Mouse (Mus musculus): Measurements from ENCODE around the gene Pabpc1l. TPM values are rescaled to one million over a fixed set of nuclear protein-coding genes. Genes with fewer than 3 reads are reported as not detected.

Pabpc1l gene
- polyA plus RNA-seq, 1 experiment from 2014 or later = 1.2 TPM

DNA sequence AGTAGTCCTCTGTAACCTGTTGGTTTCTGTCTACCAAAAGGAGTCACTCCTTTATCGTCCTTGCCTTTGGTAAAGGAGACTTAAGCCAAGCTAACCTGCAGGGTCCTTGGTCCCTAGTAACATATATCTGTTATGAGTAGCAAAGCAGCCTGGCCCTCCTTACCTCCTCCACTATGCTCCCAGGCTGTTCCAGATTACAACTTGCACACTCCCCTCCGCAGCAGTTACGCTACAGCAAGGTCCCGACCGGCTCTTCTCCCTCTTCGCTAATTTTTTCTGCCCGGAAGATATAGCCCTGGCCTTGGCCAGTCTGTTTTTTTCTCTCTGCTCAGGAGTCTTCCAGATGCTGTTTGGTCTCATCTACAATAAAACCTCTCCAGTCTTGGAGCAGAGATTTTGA, 47.9 kb downstream of the Pabpc1l start:
- H3K4me3 ChIP-seq = no peak overlapping the region
- no peaks in the 10 kb centered on the region; the same call in 1 of the 2 replicates for H3K36me3 ChIP-seq
- H3K9me3 ChIP-seq = no peaks in the 10 kb centered on the region
- H3K27me3 ChIP-seq = no peaks in the 10 kb centered on the region
- H3K9ac ChIP-seq = no peak overlapping the region
- 88% methylated on average over 7 of the region's 7 CpGs for WGBS
- H3K27ac ChIP-seq (replicated peaks) = no peak overlapping the region
- no peak overlapping the region for H3K4me2 ChIP-seq
- H3K4me1 ChIP-seq (replicated peaks) = peaks cover 34% of the 10 kb centered on the region
- no peak for ATAC-seq (ENCODE audit: low FRiP score, low read depth)

DNA sequence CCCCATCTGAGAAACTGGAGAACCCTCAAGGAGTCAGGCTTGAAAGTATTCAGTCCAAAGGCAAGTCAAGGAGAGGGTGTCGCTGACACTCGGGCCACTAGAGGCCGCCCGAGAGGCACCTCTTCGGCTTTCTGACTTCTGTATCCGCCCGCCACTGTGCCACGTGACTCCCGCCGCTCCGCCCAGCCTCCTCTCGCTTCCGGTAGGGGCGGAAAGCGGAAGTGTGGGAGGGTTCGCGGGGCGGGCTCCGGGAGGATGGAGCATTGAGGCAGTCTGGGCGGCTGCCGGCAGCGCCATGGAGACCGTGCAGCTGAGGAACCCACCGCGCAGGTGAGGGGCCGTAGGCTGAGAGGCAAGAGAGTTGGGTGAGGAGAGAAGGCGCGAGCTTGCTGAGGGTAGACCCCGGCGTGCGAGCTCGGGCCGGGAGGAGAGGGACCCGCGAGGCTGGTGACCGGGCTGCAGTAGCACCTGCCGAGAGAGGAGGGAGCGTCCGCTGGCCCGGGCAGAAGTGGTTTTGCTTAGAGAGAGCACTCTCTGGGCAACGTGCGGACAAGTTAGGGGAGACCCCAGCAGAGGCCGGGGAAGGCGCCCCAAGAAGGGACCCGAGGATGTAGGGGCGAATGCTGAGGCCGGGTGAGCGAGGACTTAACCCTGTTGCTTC, 48.8 kb downstream of the Pabpc1l start:
- Histone ChIP-seq H3K27ac (replicated peaks) (peak overlapping the region; percentile 73), H3K4me2 (peak overlapping the region; percentile 76), H3K36me3 (no peaks in the 10 kb centered on the region; the same call in 1 of the 2 replicates), H3K4me3 (peak overlapping the region; percentile 77), H3K9ac (peak overlapping the region; percentile 79), H3K9me3 (no peaks in the 10 kb centered on the region), H3K4me1 (replicated peaks) (peaks cover 24% of the 10 kb centered on the region), H3K27me3 (no peaks in the 10 kb centered on the region)
- under 1% methylated on average over 48 of the region's 48 CpGs for WGBS
- ATAC-seq (ENCODE audit: low FRiP score, low read depth) = peak; percentile 87

DNA sequence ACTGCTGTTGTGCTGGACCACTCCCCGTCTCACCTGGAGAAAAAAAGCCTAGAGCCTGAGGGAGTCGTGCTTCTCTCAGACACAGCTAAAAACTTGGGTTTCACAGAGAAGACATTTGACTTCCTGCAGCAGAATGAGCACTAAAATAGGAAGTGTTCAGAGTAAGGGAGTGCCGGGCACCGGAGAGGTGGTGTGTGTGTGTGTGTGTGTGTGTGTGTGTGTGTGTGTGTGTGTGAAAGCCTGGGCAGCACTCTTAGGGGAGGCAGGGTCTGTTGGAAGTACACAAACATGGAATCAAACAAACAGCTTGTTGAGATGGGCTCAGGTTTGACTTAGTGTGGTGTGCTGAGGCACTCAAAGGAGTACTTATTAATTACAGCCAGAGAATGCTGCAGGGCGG, 49.8 kb downstream of the Pabpc1l start:
- Histone ChIP-seq H3K9me3 (no peaks in the 10 kb centered on the region), H3K27me3 (no peaks in the 10 kb centered on the region), H3K27ac (replicated peaks) (no peak overlapping the region), H3K36me3 (peaks cover 7% of the 10 kb centered on the region), H3K4me2 (peak overlapping the region; percentile 76), H3K4me3 (peak overlapping the region; percentile 77), H3K9ac (peak overlapping the region; percentile 79; the same call in 1 of the 2 replicates), H3K4me1 (replicated peaks) (peaks cover 14% of the 10 kb centered on the region)
- WGBS = 61% methylated on average over 5 of the region's 5 CpGs
- ATAC-seq (ENCODE audit: low FRiP score, low read depth) = no peak

- H3K9ac ChIP-seq = no peak overlapping the region
- no peak for ATAC-seq (ENCODE audit: low FRiP score, low read depth)
- no peak overlapping the region for H3K4me3 ChIP-seq
- H3K4me1 ChIP-seq (replicated peaks) = peaks cover 13% of the 10 kb centered on the region
- H3K27ac ChIP-seq (replicated peaks) = no peak overlapping the region
- H3K9me3 ChIP-seq = no peaks in the 10 kb centered on the region
- WGBS = 91% methylated on average over 8 of the region's 8 CpGs
- H3K36me3 ChIP-seq = peaks cover 24% of the 10 kb centered on the region
- H3K4me2 ChIP-seq = no peak overlapping the region
- no peaks in the 10 kb centered on the region for H3K27me3 ChIP-seq
Measured at GRCm38 (mm10) chr2:164076874-164077425, 51.7 kb downstream of the Pabpc1l start.

DNA sequence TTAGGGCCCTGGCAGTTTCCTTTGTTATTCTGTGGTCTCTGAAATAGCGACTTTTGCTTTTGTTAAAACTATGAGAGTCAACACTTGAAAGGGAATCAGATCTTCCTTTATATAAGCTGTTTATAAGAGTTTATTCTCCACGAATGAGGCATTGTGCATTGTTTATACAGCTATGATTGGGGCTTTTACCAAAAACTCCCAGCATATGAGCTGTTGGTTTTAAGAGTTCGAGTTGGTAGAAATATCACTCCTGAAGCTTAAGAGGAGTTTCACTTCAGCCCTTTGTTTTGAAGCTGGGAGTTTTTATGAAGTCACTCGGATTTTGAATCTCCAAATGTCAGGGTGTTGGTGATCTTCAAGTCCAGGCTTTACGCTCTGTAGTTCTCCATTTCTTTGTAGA, 52.6 kb downstream of the Pabpc1l start:
- H3K27ac ChIP-seq (replicated peaks) = no peak overlapping the region
- H3K4me1 ChIP-seq (replicated peaks) = peaks cover 13% of the 10 kb centered on the region
- H3K36me3 ChIP-seq = peaks cover 31% of the 10 kb centered on the region
- H3K4me3 ChIP-seq = no peak overlapping the region
- H3K9ac ChIP-seq = no peak overlapping the region
- ATAC-seq (ENCODE audit: low FRiP score, low read depth) = no peak
- H3K9me3 ChIP-seq = no peaks in the 10 kb centered on the region
- no peaks in the 10 kb centered on the region for H3K27me3 ChIP-seq
- WGBS = 85% methylated on average over 5 of the region's 5 CpGs
- H3K4me2 ChIP-seq = no peak overlapping the region

DNA sequence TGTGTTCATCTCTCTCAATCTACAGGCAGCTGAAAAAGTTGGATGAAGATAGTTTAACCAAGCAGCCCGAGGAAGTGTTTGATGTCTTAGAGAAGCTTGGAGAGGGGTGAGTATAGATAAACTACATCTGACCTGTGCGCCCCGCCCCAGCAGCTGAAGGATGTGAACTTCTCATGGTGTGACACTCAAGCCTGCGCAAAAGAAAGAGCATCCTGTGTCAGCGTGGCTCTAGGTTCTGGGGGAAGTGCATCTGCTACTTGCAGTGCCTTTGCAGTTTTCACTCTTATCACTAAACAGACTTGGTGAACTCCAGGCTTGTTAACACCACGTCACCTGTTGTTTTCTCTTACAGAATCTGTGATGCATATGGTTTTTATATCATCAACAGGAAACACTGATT, 54.2 kb downstream of the Pabpc1l start:
- peaks cover 39% of the 10 kb centered on the region for H3K36me3 ChIP-seq
- ATAC-seq (ENCODE audit: low FRiP score, low read depth) = no peak
- H3K4me2 ChIP-seq = no peak overlapping the region
- H3K9ac ChIP-seq = no peak overlapping the region
- H3K27me3 ChIP-seq = no peaks in the 10 kb centered on the region
- H3K9me3 ChIP-seq = no peaks in the 10 kb centered on the region
- H3K27ac ChIP-seq (replicated peaks) = no peak overlapping the region
- peaks cover 12% of the 10 kb centered on the region for H3K4me1 ChIP-seq (replicated peaks)
- H3K4me3 ChIP-seq = no peak overlapping the region
- 91% methylated on average over 6 of the region's 6 CpGs for WGBS

DNA sequence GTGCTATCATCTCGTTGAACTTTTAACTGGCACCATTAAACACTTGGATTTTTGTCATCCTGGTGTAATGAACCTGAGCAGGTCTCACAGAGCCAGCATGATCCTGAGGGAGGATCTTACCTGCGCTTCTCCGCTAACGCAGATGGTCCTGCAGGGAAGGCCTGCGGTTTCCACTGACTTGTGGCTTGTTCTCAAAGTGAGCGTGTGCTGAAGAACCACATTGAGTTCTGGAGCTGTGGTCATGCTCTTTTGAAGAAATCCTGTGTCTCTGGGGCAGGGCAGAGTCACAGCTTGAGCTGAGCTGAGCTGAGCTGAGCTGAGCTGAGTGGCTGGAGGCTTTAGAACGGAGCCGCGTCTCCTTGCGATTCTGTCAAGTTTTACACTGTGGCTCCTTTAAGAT, 56.3 kb downstream of the Pabpc1l start:
- no peak overlapping the region for H3K4me3 ChIP-seq
- WGBS = 95% methylated on average over 10 of the region's 10 CpGs

DNA sequence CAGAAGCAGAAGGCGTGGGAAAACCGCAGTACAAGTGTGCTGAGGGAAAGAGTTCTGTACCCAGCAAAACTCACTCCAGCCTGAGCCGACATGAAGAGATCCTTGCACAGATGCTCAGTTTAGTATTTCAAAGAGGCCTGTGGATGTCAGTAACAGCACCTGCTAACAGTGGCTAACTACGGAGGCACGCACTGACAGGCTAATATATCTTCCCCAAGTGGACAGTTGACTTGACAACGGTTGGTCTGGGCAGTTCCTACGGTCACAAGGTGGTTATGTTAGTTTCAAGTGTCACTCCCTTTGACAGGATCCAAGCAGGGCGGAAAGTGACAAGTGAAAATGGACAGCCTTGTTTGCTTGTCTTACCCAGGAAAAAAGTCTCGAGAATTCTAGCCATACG, 56.9 kb downstream of the Pabpc1l start:
- H3K4me1 ChIP-seq (replicated peaks) = no peaks in the 10 kb centered on the region
- no peak overlapping the region for H3K27ac ChIP-seq (replicated peaks)
- H3K27me3 ChIP-seq = no peaks in the 10 kb centered on the region
- peaks cover 46% of the 10 kb centered on the region for H3K36me3 ChIP-seq
- H3K9me3 ChIP-seq = no peaks in the 10 kb centered on the region
- no peak overlapping the region for H3K4me3 ChIP-seq
- no peak for ATAC-seq (ENCODE audit: low FRiP score, low read depth)
- 93% methylated on average over 10 of the region's 10 CpGs for WGBS
- no peak overlapping the region for H3K4me2 ChIP-seq
- H3K9ac ChIP-seq = no peak overlapping the region

More for the DNA sequence above, 56.3 kb downstream of the Pabpc1l start:
- Histone ChIP-seq H3K9me3 (no peaks in the 10 kb centered on the region), H3K36me3 (peaks cover 42% of the 10 kb centered on the region), H3K9ac (no peak overlapping the region), H3K4me1 (replicated peaks) (no peaks in the 10 kb centered on the region), H3K4me2 (no peak overlapping the region), H3K27ac (replicated peaks) (no peak overlapping the region), H3K27me3 (no peaks in the 10 kb centered on the region)
- no peak for ATAC-seq (ENCODE audit: low FRiP score, low read depth)

- ATAC-seq (ENCODE audit: low FRiP score, low read depth) = no peak
- Histone ChIP-seq H3K4me3 (no peak overlapping the region), H3K9me3 (no peaks in the 10 kb centered on the region), H3K27me3 (no peaks in the 10 kb centered on the region), H3K4me1 (replicated peaks) (no peaks in the 10 kb centered on the region), H3K4me2 (no peak overlapping the region), H3K36me3 (peaks cover 59% of the 10 kb centered on the region), H3K27ac (replicated peaks) (no peak overlapping the region), H3K9ac (no peak overlapping the region)
- 89% methylated on average over 19 of the region's 19 CpGs for WGBS
Measured at GRCm38 (mm10) chr2:164083609-164084341, 58.5 kb downstream of the Pabpc1l start.

- Histone ChIP-seq H3K36me3 (peaks cover 63% of the 10 kb centered on the region), H3K27ac (replicated peaks) (no peak overlapping the region), H3K4me2 (no peak overlapping the region), H3K4me1 (replicated peaks) (no peaks in the 10 kb centered on the region), H3K9me3 (no peaks in the 10 kb centered on the region), H3K4me3 (no peak overlapping the region), H3K9ac (no peak overlapping the region), H3K27me3 (no peaks in the 10 kb centered on the region)
- ATAC-seq (ENCODE audit: low FRiP score, low read depth) = no peak
- WGBS = 87% methylated on average over 7 of the region's 7 CpGs
Measured at GRCm38 (mm10) chr2:164084342-164084700, 59.1 kb downstream of the Pabpc1l start.

DNA sequence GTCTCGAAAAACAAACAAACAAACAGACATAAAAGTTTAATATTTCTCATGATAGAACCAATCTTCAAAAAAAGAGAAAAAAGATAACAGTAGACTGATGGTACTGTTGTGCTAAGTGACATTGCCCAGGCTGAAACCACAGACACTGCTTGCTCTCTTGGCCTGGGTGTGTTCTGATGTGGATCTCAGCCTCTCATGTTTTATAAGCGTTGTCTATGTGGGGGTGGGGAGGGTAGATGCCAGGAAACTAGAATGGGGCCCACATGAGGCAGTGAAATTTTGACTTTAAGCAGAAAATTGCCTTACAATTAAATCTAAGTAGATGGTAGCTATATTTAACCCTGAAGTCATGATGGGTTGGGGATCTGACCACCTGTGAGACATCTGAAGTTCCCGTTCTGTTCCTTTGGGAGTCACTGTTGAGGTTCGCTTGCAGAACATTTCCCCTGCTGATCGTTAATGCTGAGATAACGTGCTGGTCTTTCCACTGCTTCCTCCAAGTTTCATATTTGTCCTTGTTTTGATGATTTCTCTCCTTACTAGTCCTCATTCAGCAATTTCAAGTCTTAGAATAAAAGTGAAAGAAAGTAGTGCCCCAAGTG, 62.3 kb downstream of the Pabpc1l start:
- no peaks in the 10 kb centered on the region for H3K9me3 ChIP-seq
- H3K36me3 ChIP-seq = peaks cover 35% of the 10 kb centered on the region
- no peak for ATAC-seq (ENCODE audit: low FRiP score, low read depth)
- WGBS = 88% methylated on average over 6 of the region's 6 CpGs
- H3K4me3 ChIP-seq = no peak overlapping the region
- no peak overlapping the region for H3K9ac ChIP-seq
- H3K4me1 ChIP-seq (replicated peaks) = no peaks in the 10 kb centered on the region
- H3K27me3 ChIP-seq = no peaks in the 10 kb centered on the region
- H3K27ac ChIP-seq (replicated peaks) = no peak overlapping the region
- no peak overlapping the region for H3K4me2 ChIP-seq

DNA sequence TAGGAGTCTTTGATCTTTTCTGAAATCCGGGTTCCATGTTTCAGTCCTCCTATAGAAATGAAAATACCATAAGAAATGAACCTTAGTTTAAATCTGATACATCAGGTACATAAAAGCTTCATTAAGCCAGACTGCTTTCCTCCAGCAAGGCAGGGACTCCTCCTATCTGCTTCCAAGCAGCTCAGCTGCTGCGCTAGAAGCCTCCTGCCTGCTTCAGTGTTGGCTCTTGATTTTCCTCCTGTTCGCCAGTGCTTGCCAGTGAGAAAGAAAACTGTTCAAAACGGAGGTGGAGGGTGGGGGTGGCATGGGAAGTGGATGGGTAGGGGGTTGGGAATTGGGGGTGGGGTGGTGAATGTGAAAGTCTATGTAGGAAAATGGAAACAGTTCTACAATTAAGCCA, 64.3 kb downstream of the Pabpc1l start:
- Histone ChIP-seq H3K4me1 (replicated peaks) (no peaks in the 10 kb centered on the region), H3K9me3 (no peaks in the 10 kb centered on the region), H3K27ac (replicated peaks) (no peak overlapping the region), H3K4me3 (no peak overlapping the region), H3K4me2 (no peak overlapping the region), H3K36me3 (peaks cover 24% of the 10 kb centered on the region), H3K9ac (no peak overlapping the region), H3K27me3 (no peaks in the 10 kb centered on the region)
- ATAC-seq (ENCODE audit: low FRiP score, low read depth) = no peak
- WGBS = 91% methylated on average over 4 of the region's 4 CpGs

Data from hindbrain, embryonic 15.5 days (tissue).